Mouse (Mus musculus) ES-E14 (cell line): Measurements from ENCODE around the gene Ugt1a8. TPM values are rescaled to one million over a fixed set of nuclear protein-coding genes. Genes with fewer than 3 reads are reported as not detected.

Source experiments
- DNase-seq: peaks from one replicate; pipeline ENCODE4 v3.0.0-alpha.2; 2013; ENCODE audit warnings: low read depth, low spot score
- H3K27ac ChIP-seq: 2 replicates; pipeline ENCODE4 v1.5.1; 2012; ENCODE audit warnings: low read depth, mild to moderate bottlenecking, low read length, moderate library complexity, mixed read lengths; ENCODE audit not compliant: poor library complexity, insufficient read depth, severe bottlenecking
- H3K36me3 ChIP-seq: 2 replicates; pipeline ENCODE4 v1.6.1; 2012; ENCODE audit warnings: mild to moderate bottlenecking, low read length, moderate library complexity, mixed read lengths; ENCODE audit not compliant: control insufficient read depth, poor library complexity, insufficient read depth, severe bottlenecking
- H3K4me1 ChIP-seq, 2 experiments: fragments of 150-350 bp in 1 of 2; sonication (generic) in 1 of 2; 2 replicates each; pipeline ENCODE4 v1.6.1; 2012; ENCODE audit warnings: low read length in 2 of 2, mild to moderate bottlenecking in 1 of 2, mixed read lengths in 1 of 2; ENCODE audit not compliant: control insufficient read depth in 2 of 2, insufficient read depth in 2 of 2, poor library complexity in 1 of 2
- H3K4me3 ChIP-seq, 2 experiments: fragments of 150-350 bp in 1 of 2; sonication (generic) in 1 of 2; 2 replicates each; pipeline ENCODE4 v1.5.1; 2012; ENCODE audit warnings: low read length in 2 of 2, low read depth in 1 of 2, mild to moderate bottlenecking in 1 of 2, mixed read lengths in 1 of 2; ENCODE audit not compliant: insufficient read depth in 1 of 2, poor library complexity in 1 of 2, severe bottlenecking in 1 of 2
- H3K9ac ChIP-seq: 2 replicates; pipeline ENCODE4 v1.6.1; 2012; ENCODE audit warnings: low read depth, mild to moderate bottlenecking, low read length, mixed read lengths; ENCODE audit not compliant: poor library complexity, insufficient read depth, severe bottlenecking
- H3K9me3 ChIP-seq: fragments of 150-350 bp; sonication (generic); 2 replicates; pipeline ENCODE4 v1.6.1; 2012; ENCODE audit warnings: low read depth, mild to moderate bottlenecking, low read length; ENCODE audit not compliant: control insufficient read depth, insufficient read depth
- CHD2 ChIP-seq: IDR thresholded peaks from 2 replicates; pipeline ENCODE4 v1.6.1; 2014; ENCODE audit warnings: mild to moderate bottlenecking, low read depth, low read length, inconsistent platforms
- HCFC1 ChIP-seq: IDR thresholded peaks from 2 replicates; pipeline ENCODE4 v1.6.1; 2012; ENCODE audit warnings: low read length, inconsistent platforms, borderline replicate concordance; ENCODE audit not compliant: insufficient read depth
- MAFK ChIP-seq: IDR thresholded peaks from 2 replicates; pipeline ENCODE4 v1.6.1; 2014; ENCODE audit warnings: mild to moderate bottlenecking, low read depth, low read length, inconsistent platforms; ENCODE audit not compliant: insufficient read depth
- ZC3H11A ChIP-seq: IDR thresholded peaks from 2 replicates; pipeline ENCODE4 v1.6.1; 2012; ENCODE audit warnings: low read depth, mild to moderate bottlenecking, inconsistent platforms, low read length, borderline replicate concordance
- ZNF384 ChIP-seq: IDR thresholded peaks from 2 replicates; pipeline ENCODE4 v1.6.1; 2012; ENCODE audit warnings: low read depth, low read length, inconsistent platforms
- in situ Hi-C, 2 experiments: fragments of 600-800 bp; cut with MboI; formaldehyde crosslinking; loops; one replicate each; pipeline ENCODE4 v1.15.1; 2025; ENCODE audit warnings: low sequenced_read_pairs in 2 of 2, inconsistent platforms in 1 of 2; ENCODE audit not compliant: unreplicated experiment in 2 of 2
- total RNA-seq: library from RNA; depleted of rRNA; stranded (reverse); fragments of 300-350 nt; gene quantifications from 2 replicates; pipeline ENCODE4 v1.2.3, GENCODE M21; 2012

Ugt1a8 gene
- total RNA-seq, 1 experiment, result not detected

DNA sequence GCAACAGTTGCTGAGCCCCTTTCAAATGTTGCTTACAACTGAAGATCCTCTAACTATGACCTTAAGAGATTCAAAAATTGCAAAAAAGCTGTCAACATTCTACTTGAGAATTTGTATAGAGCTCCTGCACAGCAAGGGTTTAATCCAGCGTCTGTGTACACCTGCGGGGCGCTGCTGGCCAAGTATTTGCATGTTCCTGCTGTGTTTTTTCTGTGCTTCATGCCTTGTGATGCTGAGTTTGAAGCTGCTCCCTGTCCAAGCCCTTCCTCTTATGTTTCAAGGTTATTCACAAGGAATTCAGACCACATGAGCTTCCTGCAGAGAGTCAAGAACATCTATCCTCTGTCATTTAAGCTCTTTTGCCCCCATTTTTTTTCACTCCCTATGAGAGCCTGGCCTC is 104.5 kb downstream of the Ugt1a8 start:
- H3K9ac ChIP-seq, result no peak overlapping the region
- H3K9me3 ChIP-seq, result no peaks in the 10 kb centered on the region
- no peak for DNase-seq
- no peak overlapping the region for H3K27ac ChIP-seq
- no peak for TF ChIP-seq ZNF384
- TF ChIP-seq HCFC1, result no peak
- TF ChIP-seq ZC3H11A, result no peak
- no peak for TF ChIP-seq CHD2
- no peak for TF ChIP-seq MAFK
- H3K4me3 ChIP-seq, result no peak overlapping the region
- in situ Hi-C loops, result no loop called here
- H3K4me1 ChIP-seq, result peaks cover 0 to 2% of the 10 kb centered on the region in 2 experiments; a peak in 1 of 4 replicates
- H3K36me3 ChIP-seq, result no peaks in the 10 kb centered on the region

DNA sequence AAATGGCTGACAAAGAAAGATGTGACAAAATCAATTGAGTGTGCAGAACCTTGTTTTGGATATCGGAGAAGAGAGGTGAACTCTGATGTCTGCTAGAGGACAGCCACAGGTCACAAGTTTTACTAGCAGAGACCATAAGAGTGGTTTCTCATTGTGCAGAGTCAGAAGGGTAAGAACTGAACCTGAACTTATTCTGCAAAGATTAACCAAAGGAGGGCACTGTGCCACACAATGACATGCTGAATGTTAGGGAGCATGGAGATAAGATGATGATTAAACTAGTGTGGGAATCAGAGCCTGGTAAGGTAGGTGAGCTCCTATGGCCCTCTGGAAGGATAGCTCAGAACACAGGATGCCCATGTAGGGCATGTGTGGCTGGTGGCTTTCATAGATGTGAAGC is 108.1 kb downstream of the Ugt1a8 start:
- H3K27ac ChIP-seq, result no peak overlapping the region
- peaks cover 0 to 2% of the 10 kb centered on the region in 2 experiments; a peak in 1 of 4 replicates for H3K4me1 ChIP-seq
- in situ Hi-C loops, result no loop called here
- no peak overlapping the region for H3K4me3 ChIP-seq
- no peak overlapping the region for H3K9ac ChIP-seq
- no peaks in the 10 kb centered on the region for H3K36me3 ChIP-seq
- no peaks in the 10 kb centered on the region for H3K9me3 ChIP-seq
- no peak for TF ChIP-seq HCFC1
- no peak for TF ChIP-seq ZC3H11A
- no peak for DNase-seq

DNA sequence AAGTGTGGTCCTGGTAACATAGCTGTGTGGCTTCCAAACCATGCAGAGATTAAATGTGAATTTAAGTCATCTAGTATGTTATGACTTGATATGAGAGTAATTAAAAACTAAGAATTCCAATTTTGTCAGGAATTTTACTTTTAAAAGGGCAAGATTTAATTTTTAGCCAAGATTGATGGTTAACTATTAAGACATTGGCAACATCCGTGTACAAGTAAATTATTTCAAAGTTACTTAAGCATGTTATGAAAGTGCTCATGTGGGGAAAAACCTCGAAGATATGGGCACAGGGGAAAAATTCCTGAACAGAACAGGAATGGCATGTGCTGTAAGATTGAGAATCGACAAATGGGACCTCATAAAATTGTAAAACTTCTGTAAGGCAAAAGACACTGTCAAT is 109.8 kb downstream of the Ugt1a8 start:
- Histone ChIP-seq H3K36me3 (no peaks in the 10 kb centered on the region), H3K4me1 (peaks cover 0 to under 1% of the 10 kb centered on the region in 2 experiments; a peak in 1 of 4 replicates), H3K4me3 (no peak overlapping the region), H3K9me3 (no peaks in the 10 kb centered on the region), H3K9ac (no peak overlapping the region), H3K27ac (no peak overlapping the region)
- in situ Hi-C loops, result no loop called here
- no peak for TF ChIP-seq MAFK
- no peak for DNase-seq

DNA sequence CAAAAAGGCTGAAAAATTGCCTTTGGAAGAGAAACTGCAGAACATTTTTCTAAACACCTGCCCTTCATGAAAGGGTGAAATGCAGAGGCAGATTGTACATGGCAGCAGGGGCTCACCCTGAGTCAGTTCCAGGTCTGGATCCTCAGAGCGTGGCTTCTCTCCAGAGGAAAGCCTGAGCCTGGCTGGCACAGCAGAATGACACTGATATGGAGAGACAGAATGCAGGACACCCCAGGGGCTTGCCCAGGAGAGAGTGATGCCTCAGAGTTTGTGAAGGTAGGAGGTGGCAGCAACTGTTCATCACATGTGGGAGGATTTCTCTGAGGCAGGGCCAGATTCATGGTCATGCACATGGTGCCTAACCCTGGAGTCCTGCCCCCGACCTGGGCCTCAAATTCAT is 112.4 kb downstream of the Ugt1a8 start:
- TF ChIP-seq HCFC1, result no peak
- TF ChIP-seq MAFK, result no peak
- TF ChIP-seq ZC3H11A, result no peak
- TF ChIP-seq ZNF384, result no peak
- no peak for TF ChIP-seq CHD2
- H3K4me1 ChIP-seq, result no peaks in the 10 kb centered on the region
- in situ Hi-C loops, result no loop called here
- no peaks in the 10 kb centered on the region for H3K36me3 ChIP-seq
- H3K27ac ChIP-seq, result no peak overlapping the region
- no peaks in the 10 kb centered on the region for H3K9me3 ChIP-seq
- H3K4me3 ChIP-seq, result no peak overlapping the region
- no peak for DNase-seq
- no peak overlapping the region for H3K9ac ChIP-seq

DNA sequence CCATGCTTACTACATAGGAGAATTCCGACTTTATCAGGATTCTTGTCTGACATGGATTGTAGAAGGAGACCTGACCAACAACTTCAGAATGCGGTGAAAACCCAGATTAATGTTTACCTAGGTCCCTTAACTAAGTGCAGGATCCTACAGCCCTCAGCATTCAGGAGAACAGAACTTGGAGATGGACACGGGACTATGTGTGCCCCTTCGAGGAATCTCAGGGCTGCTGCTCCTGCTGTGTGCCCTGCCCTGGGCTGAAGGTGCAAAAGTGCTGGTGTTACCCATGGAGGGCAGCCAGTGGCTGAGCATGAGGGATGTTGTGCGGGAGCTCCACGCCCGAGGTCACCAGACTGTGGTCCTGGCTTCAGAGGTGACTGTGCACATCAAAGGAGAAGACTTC is 112.8 kb downstream of the Ugt1a8 start, which contains the start of gene Ugt1a2:
TSS of gene Ugt1a2 (plus strand) at position 146 of the 400 bp plus-strand sequence.
- H3K4me1 ChIP-seq, result no peaks in the 10 kb centered on the region
- in situ Hi-C loops, result no loop called here
- H3K36me3 ChIP-seq, result no peaks in the 10 kb centered on the region
- DNase-seq, result no peak
- H3K27ac ChIP-seq, result no peak within 1 kb of the TSS
- no peak within 1 kb of the TSS for H3K9ac ChIP-seq
- no peaks in the 10 kb centered on the region for H3K9me3 ChIP-seq
- TF ChIP-seq MAFK, result no peak
- no peak for TF ChIP-seq ZC3H11A
- no peak for TF ChIP-seq HCFC1
- TF ChIP-seq CHD2, result no peak
- TF ChIP-seq ZNF384, result no peak
- H3K4me3 ChIP-seq, result no peak within 1 kb of the TSS
